Mouse (Mus musculus): ENCODE measurements at regions not wholly inside any gene's neighbourhood (a gene's known extent, or its start where the extent isn't known, plus 50 kb on each side); places are given as distances from the start of the nearest gene placed in this dataset.

GRCm38 (mm10) chr7:82921722-82922121 lies 54.6 kb downstream of the Mex3b start:
- DNase-seq (ENCODE audit: extremely low spot score, low spot score): no peak

- peak; percentile 70 for DNase-seq (ENCODE audit: extremely low spot score, low spot score)
Observed at GRCm38 (mm10) chr7:82923220-82924071, 56.3 kb downstream of the Mex3b start.

- DNase-seq (ENCODE audit: extremely low spot score, low spot score): no peak
Observed at GRCm38 (mm10) chr7:82924092-82924491, 57.0 kb downstream of the Mex3b start.

GRCm38 (mm10) chr7:82938311-82938710 lies 71.2 kb downstream of the Mex3b start:
- DNase-seq (ENCODE audit: extremely low spot score, low spot score): no peak

- no peak for DNase-seq (ENCODE audit: extremely low spot score, low spot score)
Observed at GRCm38 (mm10) chr7:82939536-82939935, 72.4 kb downstream of the Mex3b start.

- no peak for DNase-seq (ENCODE audit: extremely low spot score, low spot score)
Observed at GRCm38 (mm10) chr7:82943376-82943775, 76.2 kb downstream of the Mex3b start.

GRCm38 (mm10) chr7:82943797-82944196 lies 76.7 kb downstream of the Mex3b start:
- peak; percentile 1 for DNase-seq (ENCODE audit: extremely low spot score, low spot score)

- peak; percentile 1 for DNase-seq (ENCODE audit: extremely low spot score, low spot score)
Observed at GRCm38 (mm10) chr7:82949372-82949771, 82.2 kb downstream of the Mex3b start.

GRCm38 (mm10) chr7:82957208-82957977 lies 90.3 kb downstream of the Mex3b start:
- no peak for DNase-seq (ENCODE audit: extremely low spot score, low spot score)

- DNase-seq (ENCODE audit: extremely low spot score, low spot score): no peak
Observed at GRCm38 (mm10) chr7:82970599-82970998, 103.5 kb downstream of the Mex3b start.

GRCm38 (mm10) chr7:82971244-82971643 lies 104.1 kb downstream of the Mex3b start:
- DNase-seq (ENCODE audit: extremely low spot score, low spot score): no peak

GRCm38 (mm10) chr7:82972214-82973006 lies 105.3 kb downstream of the Mex3b start:
- DNase-seq (ENCODE audit: extremely low spot score, low spot score): no peak

GRCm38 (mm10) chr7:82990708-82991107 lies 123.6 kb downstream of the Mex3b start:
- no peak for DNase-seq (ENCODE audit: extremely low spot score, low spot score)

GRCm38 (mm10) chr7:82993136-82993535 lies 126.0 kb downstream of the Mex3b start:
- DNase-seq (ENCODE audit: extremely low spot score, low spot score): no peak

- no peak for DNase-seq (ENCODE audit: extremely low spot score, low spot score)
Observed at GRCm38 (mm10) chr7:82998848-82999247, 131.7 kb downstream of the Mex3b start.

GRCm38 (mm10) chr7:83007540-83007939 lies 140.4 kb downstream of the Mex3b start:
- no peak for DNase-seq (ENCODE audit: extremely low spot score, low spot score)

- no peak for DNase-seq (ENCODE audit: extremely low spot score, low spot score)
Observed at GRCm38 (mm10) chr7:83012145-83012544, 145.0 kb downstream of the Mex3b start.

GRCm38 (mm10) chr7:83014725-83015690 lies 147.9 kb downstream of the Mex3b start:
- DNase-seq (ENCODE audit: extremely low spot score, low spot score): no peak

GRCm38 (mm10) chr7:83015756-83016155 lies 148.6 kb downstream of the Mex3b start:
- DNase-seq (ENCODE audit: extremely low spot score, low spot score): no peak

- DNase-seq (ENCODE audit: extremely low spot score, low spot score): no peak
Observed at GRCm38 (mm10) chr7:83016566-83016965, 149.4 kb downstream of the Mex3b start.
